Mouse (Mus musculus): ENCODE data around the gene Myh7.
"Not testable (repeated sequence)": the region's sequence is repeated elsewhere in the genome, so short reads cannot be mapped to it uniquely, and the experiment has no call there.

Myh7 gene

GRCm38 (mm10) chr14:54994136-54994868 is at the start of gene Myh7:
Myh7 (minus strand) TSS chr14:54994626.
- no peak for DNase-seq (ENCODE audit: low spot score)

GRCm38 (mm10) chr14:55043694-55044093 is 49.3 kb upstream of the Myh7 start:
- DNase-seq (ENCODE audit: low spot score) = not testable (repeated sequence)

GRCm38 (mm10) chr14:55032695-55033225 is 38.3 kb upstream of the Myh7 start:
- DNase-seq (ENCODE audit: low spot score) = no peak

GRCm38 (mm10) chr14:55029034-55029698 is 34.7 kb upstream of the Myh7 start:
- no peak for DNase-seq (ENCODE audit: low spot score)

GRCm38 (mm10) chr14:55028333-55028835 is 34.0 kb upstream of the Myh7 start:
- DNase-seq (ENCODE audit: low spot score) = no peak

- DNase-seq (ENCODE audit: low spot score) = peak; percentile 25
Measured at GRCm38 (mm10) chr14:55027653-55028052, 33.2 kb upstream of the Myh7 start.

GRCm38 (mm10) chr14:55027251-55027650 is 32.8 kb upstream of the Myh7 start:
- DNase-seq (ENCODE audit: low spot score) = no peak

GRCm38 (mm10) chr14:55025527-55025926 is 31.1 kb upstream of the Myh7 start:
- DNase-seq (ENCODE audit: low spot score) = no peak

GRCm38 (mm10) chr14:55024236-55024635 is 29.8 kb upstream of the Myh7 start:
- DNase-seq (ENCODE audit: low spot score) = peak; percentile 65

- no peak for DNase-seq (ENCODE audit: low spot score)
Measured at GRCm38 (mm10) chr14:55023011-55023410, 28.6 kb upstream of the Myh7 start.

GRCm38 (mm10) chr14:55020394-55020793 is 26.0 kb upstream of the Myh7 start:
- DNase-seq (ENCODE audit: low spot score) = no peak

- no peak for DNase-seq (ENCODE audit: low spot score)
Measured at GRCm38 (mm10) chr14:55016876-55017275, 22.4 kb upstream of the Myh7 start.

GRCm38 (mm10) chr14:55015767-55016111 is 21.3 kb upstream of the Myh7 start:
- no peak for DNase-seq (ENCODE audit: low spot score)

- peak; percentile 100 for DNase-seq (ENCODE audit: low spot score)
Measured at GRCm38 (mm10) chr14:55014991-55015766, 20.8 kb upstream of the Myh7 start, which contains the start of gene Ngdn. Ngdn (plus strand) TSS chr14:55015454.

- peak; percentile 74 for DNase-seq (ENCODE audit: low spot score)
Measured at GRCm38 (mm10) chr14:55014591-55014990, 20.2 kb upstream of the Myh7 start.

- no peak for DNase-seq (ENCODE audit: low spot score)
Measured at GRCm38 (mm10) chr14:55011116-55011515, 16.7 kb upstream of the Myh7 start.

- DNase-seq (ENCODE audit: low spot score) = no peak
Measured at GRCm38 (mm10) chr14:55008417-55008816, 14.0 kb upstream of the Myh7 start.

GRCm38 (mm10) chr14:55007120-55007908 is 12.9 kb upstream of the Myh7 start:
- no peak for DNase-seq (ENCODE audit: low spot score)

GRCm38 (mm10) chr14:55006541-55006940 is 12.1 kb upstream of the Myh7 start:
- DNase-seq (ENCODE audit: low spot score) = no peak

- DNase-seq (ENCODE audit: low spot score) = no peak
Measured at GRCm38 (mm10) chr14:55005967-55006366, 11.5 kb upstream of the Myh7 start.

GRCm38 (mm10) chr14:55005506-55005905 is 11.1 kb upstream of the Myh7 start:
- DNase-seq (ENCODE audit: low spot score) = no peak

All from layer of hippocampus, adult 11-12 months (tissue).